Mouse (Mus musculus) brain, adult 2 months (tissue): ENCODE measurements around the gene Ptprg.
"Not testable (repeated sequence)": the region's sequence is repeated elsewhere in the genome, so short reads cannot be mapped to it uniquely, and the experiment has no call there.

Experiments
- DNase-seq: peaks from one replicate; pipeline ENCODE4 v3.0.0; 2011; ENCODE audit warnings: low read depth, low spot score

The Ptprg gene

DNA sequence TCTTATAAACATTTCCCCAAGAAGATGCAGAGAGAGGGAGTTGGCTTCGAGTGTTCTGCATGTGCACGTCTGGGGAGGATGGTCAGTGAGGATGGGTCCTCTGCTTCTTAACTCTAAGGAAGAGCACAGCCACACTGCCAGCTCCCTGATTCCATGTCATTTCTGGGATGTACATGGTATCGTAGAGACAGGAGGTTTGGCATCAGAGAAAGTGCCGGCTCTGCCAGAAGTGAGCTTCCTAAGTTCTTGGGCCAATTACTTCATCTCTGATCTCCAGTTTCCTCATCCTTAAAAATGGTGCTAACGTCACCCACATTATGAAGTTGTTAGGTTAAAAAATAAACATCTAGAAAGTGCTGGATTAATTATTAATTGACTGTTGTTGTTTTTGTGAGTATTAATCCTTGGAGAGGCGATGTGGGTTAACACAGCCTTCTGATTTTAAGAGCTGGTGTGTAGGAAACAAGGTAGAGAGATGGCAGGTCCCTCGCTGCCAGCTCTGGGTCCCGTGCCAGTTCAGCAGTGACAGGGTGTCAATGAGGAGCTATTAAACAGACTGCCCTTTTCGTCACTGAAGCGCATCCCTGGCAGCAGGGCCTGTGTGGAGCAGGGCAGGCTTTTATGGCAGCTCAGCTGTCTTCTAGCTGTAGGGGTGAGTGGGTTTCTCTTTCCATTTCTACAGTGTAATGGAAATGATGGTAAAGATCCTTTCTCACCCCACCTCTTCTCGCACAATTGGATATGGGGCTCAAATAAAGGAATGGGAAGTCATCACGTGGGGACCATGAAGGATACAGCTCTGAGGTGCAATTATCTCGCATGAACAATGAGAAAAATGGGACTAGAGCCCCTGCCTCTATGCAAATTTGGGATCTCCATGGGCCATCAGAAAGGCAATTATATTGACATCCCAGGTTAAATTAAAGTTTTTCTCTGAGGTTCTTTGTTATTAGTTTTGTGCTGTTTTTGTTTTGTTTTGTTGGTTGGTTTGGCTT is 646.9 kb downstream of the Ptprg start:
- peak; percentile 16 for DNase-seq

DNA sequence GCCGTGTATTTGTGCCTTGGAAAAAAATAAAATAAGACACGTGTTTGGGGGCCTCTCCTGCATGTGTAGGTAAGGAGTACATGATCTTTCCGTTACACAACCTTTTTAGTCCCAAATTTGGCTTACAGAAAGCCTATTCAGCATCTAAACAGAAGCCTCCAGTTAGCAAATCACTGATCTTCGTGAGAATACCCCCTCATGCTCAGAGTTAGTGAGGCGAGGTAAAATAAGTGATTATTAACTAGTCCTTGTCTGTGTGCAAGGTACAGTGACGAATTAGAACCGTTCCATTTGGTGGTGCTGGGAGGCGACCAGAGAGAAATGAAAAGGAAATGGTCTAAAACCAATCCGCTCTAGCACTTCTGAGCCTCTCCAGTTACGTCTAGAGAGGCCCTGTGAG is 648.9 kb downstream of the Ptprg start:
- DNase-seq: no peak

DNA sequence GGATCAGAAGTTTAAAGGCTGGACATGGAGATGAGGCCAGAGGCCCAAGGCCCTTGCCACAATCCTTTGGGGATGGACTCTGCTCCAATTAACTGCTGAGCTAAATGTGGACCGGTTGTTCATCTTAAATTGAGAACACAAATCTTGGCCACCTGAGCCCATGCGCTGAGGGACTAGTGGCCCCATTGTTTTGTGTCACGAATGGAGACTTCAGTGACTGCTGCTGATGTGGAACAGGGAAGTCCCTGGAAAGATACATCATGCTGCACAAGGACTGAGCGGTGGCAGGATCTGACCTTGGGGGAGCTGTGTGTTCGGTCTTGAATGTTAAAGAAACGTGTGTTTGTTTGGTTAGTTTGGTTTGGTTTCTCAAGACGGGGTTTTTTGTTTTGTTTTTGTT is 649.7 kb downstream of the Ptprg start:
- DNase-seq: no peak

DNA sequence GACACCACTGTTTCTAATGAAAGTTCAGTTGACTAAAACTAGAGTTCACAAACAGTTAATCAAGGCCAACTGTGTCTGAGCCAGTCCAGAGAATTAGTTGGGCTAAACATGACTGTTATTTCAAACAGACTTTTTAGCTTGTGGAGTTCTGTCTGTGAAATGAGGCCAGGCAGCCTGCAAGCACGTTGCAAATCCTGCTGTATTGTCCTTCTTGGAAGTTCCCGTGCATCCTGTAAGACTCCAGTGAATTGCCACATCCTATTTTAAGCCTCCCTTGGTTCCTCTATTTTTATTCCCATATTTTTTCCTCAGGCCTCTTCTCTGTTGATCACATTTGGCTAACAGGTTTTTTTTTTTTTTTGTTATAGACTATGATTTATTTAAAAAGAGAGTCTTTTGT is 652.8 kb downstream of the Ptprg start:
- DNase-seq: peak; percentile 73

- peak; percentile 45 for DNase-seq
These were observed 655.2 kb downstream of the Ptprg start for GRCm38 (mm10) chr14:12208554-12208953.

GRCm38 (mm10) chr14:12218544-12219150 is 665.3 kb downstream of the Ptprg start:
- DNase-seq: no peak

GRCm38 (mm10) chr14:12219877-12220276 is 666.5 kb downstream of the Ptprg start:
- DNase-seq: no peak

- no peak for DNase-seq
These were observed 667.2 kb downstream of the Ptprg start for GRCm38 (mm10) chr14:12220540-12220939.

DNA sequence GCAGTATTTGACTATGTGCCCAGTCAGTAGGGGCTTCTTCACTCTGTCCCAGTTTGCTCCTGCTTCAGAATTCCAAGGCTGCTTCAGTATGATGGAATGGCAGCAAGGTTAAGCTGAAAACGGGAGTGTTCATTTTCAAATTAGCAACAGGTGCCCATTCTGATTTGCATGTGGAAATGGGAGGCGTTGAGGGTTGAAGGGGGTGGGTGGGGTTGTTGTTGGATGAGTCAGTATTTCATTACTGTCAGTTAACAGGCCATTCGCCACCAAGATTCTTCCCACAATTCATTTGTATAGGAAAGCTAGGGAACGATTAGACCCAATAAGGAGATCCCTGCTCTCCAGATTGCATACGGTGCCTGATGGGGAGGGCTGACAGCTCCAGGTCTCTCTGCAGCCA is 668.2 kb downstream of the Ptprg start:
- DNase-seq: no peak

DNA sequence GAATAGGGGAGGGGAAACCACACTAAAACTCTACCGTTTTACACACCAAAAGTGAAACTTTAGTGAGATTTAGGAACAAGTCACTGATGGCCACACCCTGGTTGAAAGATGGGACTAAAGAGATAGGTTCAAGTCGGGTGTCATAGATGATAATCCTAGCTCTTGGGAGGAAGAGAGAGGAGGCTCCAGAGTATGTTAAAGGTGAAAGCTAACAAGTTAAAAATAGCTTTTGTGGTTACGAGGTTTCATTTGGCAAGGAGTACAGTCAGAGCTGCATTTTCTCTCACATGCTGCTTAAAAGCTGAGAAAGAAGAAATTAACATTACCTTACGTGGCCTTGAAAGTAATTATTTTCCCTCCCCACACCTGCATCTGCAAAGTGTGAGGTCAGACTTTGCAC is 690.4 kb downstream of the Ptprg start:
- DNase-seq: no peak

DNA sequence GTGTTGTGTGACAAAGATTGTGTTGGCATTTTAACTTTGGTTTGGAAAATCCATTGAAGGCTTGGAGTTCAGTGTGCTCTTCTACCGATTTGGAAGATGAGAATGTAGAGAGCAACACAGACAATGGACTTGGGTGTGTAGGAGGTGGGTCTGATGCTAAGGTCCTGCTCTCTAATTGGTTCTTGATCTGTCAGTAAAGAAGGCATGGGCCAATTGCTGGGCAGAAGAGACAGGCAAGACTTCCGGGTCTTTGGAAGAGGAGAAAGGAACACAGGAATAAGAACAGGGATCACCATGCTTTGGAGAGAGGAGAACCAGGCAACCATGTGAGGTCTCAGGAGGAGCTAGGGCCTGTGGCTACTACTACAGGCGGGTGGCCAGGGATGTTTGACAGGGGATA is 722.7 kb downstream of the Ptprg start:
- no peak for DNase-seq

- DNase-seq: no peak
These were observed 730.3 kb downstream of the Ptprg start, which contains the start of gene Gm49355 for GRCm38 (mm10) chr14:12283641-12284040. TSS of gene Gm49355 (plus strand) at chr14:12283976.

- peak; percentile 94 for DNase-seq
These were observed 731.0 kb downstream of the Ptprg start, which contains the start of gene 3830406C13Rik for GRCm38 (mm10) chr14:12284141-12284912. TSS of gene 3830406C13Rik (plus strand) at chr14:12284173.

DNA sequence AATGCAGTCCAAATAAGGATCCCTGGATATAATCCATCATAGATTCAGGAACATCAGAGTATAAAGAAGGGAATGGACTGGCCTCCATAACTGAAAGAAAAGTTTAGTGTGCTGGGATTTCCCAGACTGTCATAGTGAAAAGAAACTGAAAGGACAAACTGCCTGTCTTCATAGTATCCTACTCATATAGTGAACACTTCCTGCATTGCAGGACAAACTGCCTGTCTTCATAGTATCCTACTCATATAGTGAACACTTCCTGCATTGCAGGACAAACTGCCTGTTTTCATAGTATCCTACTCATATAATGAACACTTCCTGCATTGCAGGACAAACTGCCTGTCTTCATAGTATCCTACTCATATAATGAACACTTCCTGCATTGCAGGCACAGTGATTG is 736.4 kb downstream of the Ptprg start:
- not testable (repeated sequence) for DNase-seq
